Mouse (Mus musculus) midbrain, embryonic 15.5 days (tissue): ENCODE results near the gene Pitx3. TPM values are rescaled to one million over a fixed set of nuclear protein-coding genes. Genes with fewer than 3 reads are reported as not detected.
"Not testable (repeated sequence)": the region's sequence is repeated elsewhere in the genome, so short reads cannot be mapped to it uniquely, and the experiment has no call there.

ENCODE experiments used
- ATAC-seq: fragments of 200-750 bp; cut with Nextera tagmentation; replicated peaks from 2 replicates; pipeline ENCODE4 v1.8.0; 2017; ENCODE audit warnings: moderate TSS enrichment
- H3K27ac ChIP-seq: fragments of 300-500 bp; sonication (generic); 2 replicates; pipeline ENCODE4 v1.5.1; 2015; ENCODE audit warnings: mild to moderate bottlenecking, inconsistent platforms
- H3K27me3 ChIP-seq: fragments of 300-500 bp; sonication (generic); replicated peaks from 2 replicates; pipeline ENCODE4 v1.6.1; 2015; ENCODE audit warnings: inconsistent platforms
- H3K36me3 ChIP-seq: fragments of 300-500 bp; sonication (generic); replicated peaks from 2 replicates; pipeline ENCODE4 v1.6.1; 2015; ENCODE audit warnings: inconsistent platforms
- H3K4me1 ChIP-seq: fragments of 300-500 bp; sonication (generic); 2 replicates; pipeline ENCODE4 v1.6.1; 2015; ENCODE audit warnings: inconsistent platforms
- H3K4me2 ChIP-seq: fragments of 300-500 bp; sonication (generic); 2 replicates; pipeline ENCODE4 v1.6.1; 2015; ENCODE audit warnings: inconsistent platforms, mild to moderate bottlenecking, moderate library complexity
- H3K4me3 ChIP-seq: fragments of 300-500 bp; sonication (generic); 2 replicates; pipeline ENCODE4 v1.5.1; 2015; ENCODE audit warnings: mild to moderate bottlenecking, inconsistent platforms
- H3K9ac ChIP-seq: fragments of 300-500 bp; sonication (generic); 2 replicates; pipeline ENCODE4 v1.6.1; 2015; ENCODE audit warnings: mild to moderate bottlenecking, inconsistent platforms
- H3K9me3 ChIP-seq: fragments of 300-500 bp; sonication (generic); 2 replicates; pipeline ENCODE4 v1.6.1; 2016; ENCODE audit warnings: inconsistent platforms
- WGBS: fragments of 180-500 bp; shearing (Covaris S2); methylation state at CpG from one replicate; pipeline ENCODE4 v1.1.7; 2015; ENCODE audit warnings: mixed read lengths; 5-methylcytosine and 5-hydroxymethylcytosine counted together
- polyA plus RNA-seq: library from polyadenylated mRNA; unstranded; fragments of >200 nt; fragmentation: Nextera tagmentation; extraction: Ambion mirVana; gene quantifications from 2 replicates; pipeline ENCODE4 v1.2.1, GENCODE M21; 2015

Gene Pitx3
- polyA plus RNA-seq, result 4.5 and 6.2 TPM in 2 replicates

DNA sequence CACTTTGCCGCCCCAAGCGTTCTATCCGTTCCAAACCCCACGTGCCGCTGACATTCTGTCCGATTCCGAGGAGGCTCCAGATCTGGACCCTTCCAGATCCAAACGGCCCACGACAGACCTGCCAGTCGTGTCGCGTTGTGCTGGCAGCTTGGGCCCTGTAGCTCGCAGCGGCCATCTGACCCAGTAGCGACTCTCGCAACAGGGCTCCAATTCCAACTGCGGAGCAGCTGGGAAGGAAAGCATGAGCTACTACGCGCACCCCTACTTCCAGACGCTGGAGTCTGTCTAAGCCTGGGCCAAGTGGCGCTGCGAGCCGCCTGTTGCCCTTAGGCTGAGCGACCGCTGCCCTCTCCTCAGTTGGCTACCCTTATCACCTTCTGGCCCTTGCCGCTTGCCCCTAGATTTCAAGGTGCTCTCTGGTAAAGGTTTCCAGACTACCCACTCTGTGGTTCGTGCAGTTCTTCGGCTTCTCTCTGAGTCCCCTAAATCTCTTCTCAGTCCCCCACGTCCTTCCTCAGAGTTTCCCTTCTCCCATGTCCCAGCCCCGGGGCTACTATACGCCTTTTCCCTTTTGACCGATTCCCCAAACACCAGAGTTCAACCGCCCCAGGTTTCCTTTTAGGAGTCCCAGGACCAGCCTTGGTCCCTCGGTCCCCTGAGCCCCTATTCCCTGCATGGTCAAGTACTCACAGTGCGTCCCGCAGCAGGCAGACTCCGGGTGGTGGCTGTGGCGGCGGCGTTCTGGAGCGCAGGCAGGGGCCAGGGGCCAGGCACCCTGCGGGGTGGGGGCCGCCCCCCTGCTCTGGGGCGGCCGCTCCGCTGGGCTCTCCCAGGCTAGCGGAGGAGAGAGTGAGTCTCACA, at the start of gene Pitx3:
Gene Pitx3 (minus strand): TSS at position 816 of the 861 bp plus-strand sequence.
- 0 out of 2 replicates have a peak within 1 kb of the TSS, but pooled peaks have one; percentile 21 for H3K9ac ChIP-seq
- H3K27ac ChIP-seq, result no peak within 1 kb of the TSS
- H3K4me3 ChIP-seq, result peak within 1 kb of the TSS; percentile 44
- under 1% methylated on average over 47 of the region's 47 CpGs for WGBS
- H3K4me2 ChIP-seq, result peak within 1 kb of the TSS; percentile 93
- H3K9me3 ChIP-seq, result no peaks in the 10 kb centered on the region
- no peaks in the 10 kb centered on the region for H3K36me3 ChIP-seq
- no peak for ATAC-seq
- H3K27me3 ChIP-seq, result peaks cover 63% of the 10 kb centered on the region
- peaks cover 23% of the 10 kb centered on the region for H3K4me1 ChIP-seq

DNA sequence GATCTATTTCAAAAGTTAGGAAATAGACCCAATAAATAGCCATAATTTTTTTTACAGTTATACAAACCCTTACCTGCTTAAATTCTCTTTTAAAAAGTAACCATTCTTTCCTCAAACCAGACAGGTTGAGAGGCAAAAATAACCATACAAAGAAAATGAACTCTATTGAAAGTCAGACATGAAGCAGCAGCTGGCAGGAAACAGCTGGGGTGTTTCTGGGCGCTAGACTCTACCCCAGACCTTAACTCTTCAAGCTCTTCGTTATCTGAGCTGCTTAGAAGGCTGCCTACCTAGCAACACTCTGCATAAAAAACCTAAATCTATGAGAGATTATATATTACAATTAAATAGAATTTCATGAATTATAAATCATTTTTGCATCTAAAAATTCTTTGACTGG, 39.1 kb upstream of the Pitx3 start:
- H3K36me3 ChIP-seq, result no peaks in the 10 kb centered on the region
- WGBS, result 81% methylated on average over 2 of the region's 2 CpGs
- no peak overlapping the region for H3K4me3 ChIP-seq
- no peak overlapping the region for H3K9ac ChIP-seq
- no peaks in the 10 kb centered on the region for H3K9me3 ChIP-seq
- no peak overlapping the region for H3K4me2 ChIP-seq
- ATAC-seq, result no peak
- H3K4me1 ChIP-seq, result peaks cover 5% of the 10 kb centered on the region; the same call in 1 of the 2 replicates
- no peaks in the 10 kb centered on the region for H3K27me3 ChIP-seq
- H3K27ac ChIP-seq, result no peak overlapping the region

- no peaks in the 10 kb centered on the region for H3K36me3 ChIP-seq
- H3K4me2 ChIP-seq, result no peak overlapping the region
- H3K27ac ChIP-seq, result no peak overlapping the region
- ATAC-seq, result no peak
- 65% methylated on average over 3 of the region's 3 CpGs for WGBS
- H3K27me3 ChIP-seq, result no peaks in the 10 kb centered on the region
- H3K4me3 ChIP-seq, result no peak overlapping the region
- H3K4me1 ChIP-seq, result peaks cover 5% of the 10 kb centered on the region; the same call in 1 of the 2 replicates
- H3K9ac ChIP-seq, result no peak overlapping the region
- H3K9me3 ChIP-seq, result no peaks in the 10 kb centered on the region
These were observed 38.5 kb upstream of the Pitx3 start for GRCm38 (mm10) chr19:46186611-46187010.

- 90% methylated on average over 3 of the region's 3 CpGs for WGBS
- H3K27me3 ChIP-seq, result no peaks in the 10 kb centered on the region
- no peaks in the 10 kb centered on the region for H3K9me3 ChIP-seq
- no peaks in the 10 kb centered on the region for H3K36me3 ChIP-seq
- H3K4me1 ChIP-seq, result no peaks in the 10 kb centered on the region; the same call in 1 of the 2 replicates
- H3K4me2 ChIP-seq, result no peak overlapping the region
- no peak overlapping the region for H3K27ac ChIP-seq
- no peak overlapping the region for H3K9ac ChIP-seq
- no peak overlapping the region for H3K4me3 ChIP-seq
- no peak for ATAC-seq
These were observed 34.1 kb upstream of the Pitx3 start for GRCm38 (mm10) chr19:46182241-46182640.

GRCm38 (mm10) chr19:46180274-46180673, 32.1 kb upstream of the Pitx3 start:
- Histone ChIP-seq H3K4me1 (no peaks in the 10 kb centered on the region; the same call in 1 of the 2 replicates), H3K4me2 (no peak overlapping the region), H3K4me3 (no peak overlapping the region), H3K9ac (no peak overlapping the region), H3K27me3 (no peaks in the 10 kb centered on the region), H3K36me3 (no peaks in the 10 kb centered on the region), H3K9me3 (no peaks in the 10 kb centered on the region), H3K27ac (no peak overlapping the region)
- WGBS, result 92% methylated on average over 2 of the region's 2 CpGs
- ATAC-seq, result no peak

- no peak overlapping the region for H3K9ac ChIP-seq
- WGBS, result 50% methylated on average over 5 of the region's 5 CpGs
- no peaks in the 10 kb centered on the region for H3K9me3 ChIP-seq
- H3K27ac ChIP-seq, result no peak overlapping the region
- H3K36me3 ChIP-seq, result no peaks in the 10 kb centered on the region
- no peak overlapping the region for H3K4me2 ChIP-seq
- no peak overlapping the region for H3K4me3 ChIP-seq
- ATAC-seq, result no peak
- no peaks in the 10 kb centered on the region for H3K27me3 ChIP-seq
- no peaks in the 10 kb centered on the region; the same call in 1 of the 2 replicates for H3K4me1 ChIP-seq
These were observed 28.9 kb upstream of the Pitx3 start for GRCm38 (mm10) chr19:46177046-46177445.

DNA sequence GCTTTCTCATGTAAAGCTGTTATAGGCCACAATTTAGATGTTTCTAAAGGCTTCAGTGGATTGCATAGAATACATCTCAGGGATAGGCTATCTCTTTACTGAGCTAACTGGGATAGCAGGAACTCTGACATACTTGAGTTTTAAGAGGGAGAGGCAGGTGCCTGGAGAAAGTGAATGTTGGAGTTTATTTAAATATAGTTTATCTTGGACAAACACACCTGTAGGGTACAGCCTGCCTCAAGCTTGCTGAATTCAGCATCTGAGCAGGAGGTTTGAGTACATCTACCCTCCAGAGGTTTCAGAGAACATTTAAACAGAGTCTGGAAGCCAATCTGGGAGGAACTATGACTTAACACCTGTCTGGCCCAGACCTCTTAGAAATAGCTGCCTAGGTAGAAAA, 27.0 kb upstream of the Pitx3 start:
- Histone ChIP-seq H3K4me1 (no peaks in the 10 kb centered on the region; the same call in 1 of the 2 replicates), H3K27ac (no peak overlapping the region), H3K36me3 (peaks cover 10% of the 10 kb centered on the region; the same call in 1 of the 2 replicates), H3K4me3 (no peak overlapping the region), H3K9ac (no peak overlapping the region), H3K27me3 (no peaks in the 10 kb centered on the region), H3K9me3 (no peaks in the 10 kb centered on the region), H3K4me2 (no peak overlapping the region)
- no peak for ATAC-seq

- 85% methylated on average over 5 of the region's 5 CpGs for WGBS
- Histone ChIP-seq H3K4me1 (no peaks in the 10 kb centered on the region), H3K27me3 (no peaks in the 10 kb centered on the region), H3K9me3 (no peaks in the 10 kb centered on the region), H3K4me2 (no peak overlapping the region), H3K27ac (no peak overlapping the region), H3K36me3 (peaks cover 10% of the 10 kb centered on the region; the same call in 1 of the 2 replicates), H3K4me3 (no peak overlapping the region), H3K9ac (no peak overlapping the region)
- ATAC-seq, result no peak
These were observed 24.4 kb upstream of the Pitx3 start for GRCm38 (mm10) chr19:46172541-46172940.

GRCm38 (mm10) chr19:46169913-46170312, 21.8 kb upstream of the Pitx3 start:
- WGBS, result 61% methylated on average over 1 of the region's 1 CpGs
- no peak for ATAC-seq
- Histone ChIP-seq H3K36me3 (peaks cover 22% of the 10 kb centered on the region; the same call in 1 of the 2 replicates), H3K4me2 (no peak overlapping the region), H3K27ac (no peak overlapping the region), H3K9me3 (no peaks in the 10 kb centered on the region), H3K9ac (no peak overlapping the region), H3K4me3 (no peak overlapping the region), H3K27me3 (no peaks in the 10 kb centered on the region), H3K4me1 (no peaks in the 10 kb centered on the region)

GRCm38 (mm10) chr19:46169396-46169795, 21.3 kb upstream of the Pitx3 start:
- no peak for ATAC-seq
- Histone ChIP-seq H3K9ac (no peak overlapping the region), H3K27me3 (no peaks in the 10 kb centered on the region), H3K9me3 (no peaks in the 10 kb centered on the region), H3K36me3 (peaks cover 27% of the 10 kb centered on the region; the same call in 1 of the 2 replicates), H3K4me1 (no peaks in the 10 kb centered on the region), H3K4me2 (no peak overlapping the region), H3K4me3 (no peak overlapping the region), H3K27ac (no peak overlapping the region)
- 65% methylated on average over 3 of the region's 3 CpGs for WGBS

DNA sequence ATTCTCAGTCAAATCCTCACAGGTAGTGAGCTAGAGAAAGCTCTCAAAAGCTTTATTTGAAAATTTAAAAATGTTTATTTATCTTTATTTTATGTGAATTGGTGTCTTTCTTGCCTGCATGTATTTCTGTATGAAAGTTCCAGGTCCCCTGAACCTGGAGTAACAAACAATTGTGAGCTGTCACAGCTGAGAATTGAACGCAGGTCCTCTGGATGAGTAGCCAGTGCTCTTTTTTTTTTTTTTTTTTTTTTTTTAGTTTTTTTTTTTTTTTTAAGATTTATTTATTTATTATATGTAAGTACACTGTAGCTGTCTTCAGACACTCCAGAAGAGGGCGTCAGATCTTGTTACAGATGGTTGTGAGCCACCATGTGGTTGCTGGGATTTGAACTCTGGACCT, 19.0 kb upstream of the Pitx3 start:
- H3K27me3 ChIP-seq, ATAC-seq: not testable (repeated sequence)
- 98% methylated on average over 2 of the region's 2 CpGs for WGBS

DNA sequence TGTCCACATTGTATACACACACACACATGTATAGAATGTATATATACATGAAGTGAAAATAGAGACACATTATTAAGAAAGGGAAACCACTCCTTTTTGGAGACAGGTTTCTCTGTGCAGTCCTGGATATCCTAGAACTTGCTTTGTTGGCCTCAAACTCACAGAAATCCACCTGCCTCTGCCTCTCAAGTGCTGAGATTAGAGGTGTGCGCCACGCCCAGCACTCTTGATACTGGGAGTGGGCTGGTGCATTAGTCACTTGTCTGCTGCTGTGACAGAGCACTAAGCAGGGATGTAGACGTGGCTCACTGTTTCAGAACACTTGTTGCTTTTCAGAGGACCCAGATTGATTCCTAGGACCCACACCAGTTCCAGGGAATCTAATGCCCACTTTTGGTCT, 17.8 kb upstream of the Pitx3 start:
- 93% methylated on average over 3 of the region's 3 CpGs for WGBS
- no peak for ATAC-seq
- no peak overlapping the region for H3K4me3 ChIP-seq
- H3K9me3 ChIP-seq, result no peaks in the 10 kb centered on the region
- H3K27me3 ChIP-seq, result no peaks in the 10 kb centered on the region
- H3K27ac ChIP-seq, result no peak overlapping the region
- peaks cover 21% of the 10 kb centered on the region; the same call in 1 of the 2 replicates for H3K36me3 ChIP-seq
- no peak overlapping the region for H3K9ac ChIP-seq
- H3K4me2 ChIP-seq, result no peak overlapping the region
- no peaks in the 10 kb centered on the region for H3K4me1 ChIP-seq

More for the DNA sequence above, 19.0 kb upstream of the Pitx3 start:
- not testable (repeated sequence) for H3K9me3 ChIP-seq, H3K4me1 ChIP-seq, H3K4me2 ChIP-seq, H3K4me3 ChIP-seq, H3K9ac ChIP-seq, H3K27ac ChIP-seq
- H3K36me3 ChIP-seq, result peaks cover 30% of the 10 kb centered on the region; the same call in 1 of the 2 replicates
